Mouse (Mus musculus) liver, embryonic 16.5 days (tissue): Measurements from ENCODE around the gene Golgb1. TPM values are rescaled to one million over a fixed set of nuclear protein-coding genes. Genes with fewer than 3 reads are reported as not detected.

Source experiments
- ATAC-seq: fragments of 200-750 bp; cut with Nextera tagmentation; 2 replicates; pipeline ENCODE4 v1.8.0; 2017; ENCODE audit warnings: low read depth, mild to moderate bottlenecking, moderate number of reproducible peaks, moderate library complexity
- H3K27ac ChIP-seq: fragments of 300-500 bp; sonication (generic); 2 replicates; pipeline ENCODE4 v1.5.1; 2014; ENCODE audit warnings: mild to moderate bottlenecking, low read length
- H3K27me3 ChIP-seq: fragments of 300-500 bp; sonication (generic); 2 replicates; pipeline ENCODE4 v1.6.1; 2014; ENCODE audit warnings: low read depth, low read length, mixed read lengths; ENCODE audit not compliant: control insufficient read depth, insufficient read depth
- H3K36me3 ChIP-seq: fragments of 300-500 bp; sonication (generic); 2 replicates; pipeline ENCODE4 v1.6.1; 2014; ENCODE audit warnings: mild to moderate bottlenecking; ENCODE audit not compliant: control insufficient read depth, insufficient read depth
- H3K4me1 ChIP-seq: fragments of 300-500 bp; sonication (generic); 2 replicates; pipeline ENCODE4 v1.6.1; 2014; ENCODE audit warnings: low read depth, low read length, mixed read lengths; ENCODE audit not compliant: control insufficient read depth
- H3K4me2 ChIP-seq: fragments of 300-500 bp; sonication (generic); 2 replicates; pipeline ENCODE4 v1.6.1; 2014; ENCODE audit warnings: low read depth, low read length, mixed read lengths
- H3K4me3 ChIP-seq: fragments of 300-500 bp; sonication (generic); 2 replicates; pipeline ENCODE4 v1.5.1; 2014; ENCODE audit warnings: low read depth, mild to moderate bottlenecking, low read length
- H3K9ac ChIP-seq: fragments of 300-500 bp; sonication (generic); 2 replicates; pipeline ENCODE4 v1.6.1; 2014; ENCODE audit warnings: low read depth, low read length
- H3K9me3 ChIP-seq: fragments of 300-500 bp; sonication (generic); replicated peaks from 2 replicates; pipeline ENCODE4 v1.6.1; 2016; ENCODE audit warnings: low read length; ENCODE audit not compliant: control insufficient read depth
- WGBS: fragments of 180-500 bp; shearing (Covaris S2); extraction: QIAGEN DNeasy Blood & Tissue Kit; methylation state at CpG from one replicate; pipeline ENCODE4 v1.1.7; 2014; ENCODE audit not compliant: insufficient replicate concordance; 5-methylcytosine and 5-hydroxymethylcytosine counted together
- polyA plus RNA-seq: library from polyadenylated mRNA; unstranded; fragments of >200 nt; fragmentation: Nextera tagmentation; extraction: Ambion mirVana; gene quantifications from 2 replicates; pipeline ENCODE4 v1.2.1, GENCODE M21; 2015

Golgb1 gene
- polyA plus RNA-seq, 1 experiment from 2014 or later: 24.8 TPM

GRCm38 (mm10) chr16:36924312-36924711, 49.4 kb downstream of the Golgb1 start:
- Histone ChIP-seq H3K36me3 (peaks cover 8% of the 10 kb centered on the region; the same call in 1 of the 2 replicates), H3K27ac (no peak overlapping the region), H3K9ac (no peak overlapping the region), H3K4me1 (no peaks in the 10 kb centered on the region), H3K27me3 (no peaks in the 10 kb centered on the region), H3K9me3 (no peaks in the 10 kb centered on the region), H3K4me2 (no peak overlapping the region), H3K4me3 (no peak overlapping the region)
- WGBS: 76% methylated on average over 8 of the region's 8 CpGs
- no peak for ATAC-seq

- WGBS: 80% methylated on average over 6 of the region's 6 CpGs
- no peaks in the 10 kb centered on the region for H3K27me3 ChIP-seq
- no peak overlapping the region for H3K4me2 ChIP-seq
- no peaks in the 10 kb centered on the region for H3K9me3 ChIP-seq
- no peaks in the 10 kb centered on the region for H3K4me1 ChIP-seq
- H3K4me3 ChIP-seq: no peak overlapping the region
- H3K36me3 ChIP-seq: peaks cover 10% of the 10 kb centered on the region; the same call in 1 of the 2 replicates
- H3K27ac ChIP-seq: no peak overlapping the region
- no peak for ATAC-seq
- no peak overlapping the region for H3K9ac ChIP-seq
These were observed 50.4 kb downstream of the Golgb1 start for GRCm38 (mm10) chr16:36925351-36925750.

- ATAC-seq: no peak
- Histone ChIP-seq H3K4me1 (no peaks in the 10 kb centered on the region), H3K4me2 (no peak overlapping the region), H3K9ac (no peak overlapping the region), H3K27ac (no peak overlapping the region), H3K27me3 (no peaks in the 10 kb centered on the region), H3K4me3 (no peak overlapping the region), H3K36me3 (peaks cover 10% of the 10 kb centered on the region; the same call in 1 of the 2 replicates), H3K9me3 (no peaks in the 10 kb centered on the region)
- 68% methylated on average over 6 of the region's 6 CpGs for WGBS
These were observed 50.9 kb downstream of the Golgb1 start for GRCm38 (mm10) chr16:36925797-36926196.

DNA sequence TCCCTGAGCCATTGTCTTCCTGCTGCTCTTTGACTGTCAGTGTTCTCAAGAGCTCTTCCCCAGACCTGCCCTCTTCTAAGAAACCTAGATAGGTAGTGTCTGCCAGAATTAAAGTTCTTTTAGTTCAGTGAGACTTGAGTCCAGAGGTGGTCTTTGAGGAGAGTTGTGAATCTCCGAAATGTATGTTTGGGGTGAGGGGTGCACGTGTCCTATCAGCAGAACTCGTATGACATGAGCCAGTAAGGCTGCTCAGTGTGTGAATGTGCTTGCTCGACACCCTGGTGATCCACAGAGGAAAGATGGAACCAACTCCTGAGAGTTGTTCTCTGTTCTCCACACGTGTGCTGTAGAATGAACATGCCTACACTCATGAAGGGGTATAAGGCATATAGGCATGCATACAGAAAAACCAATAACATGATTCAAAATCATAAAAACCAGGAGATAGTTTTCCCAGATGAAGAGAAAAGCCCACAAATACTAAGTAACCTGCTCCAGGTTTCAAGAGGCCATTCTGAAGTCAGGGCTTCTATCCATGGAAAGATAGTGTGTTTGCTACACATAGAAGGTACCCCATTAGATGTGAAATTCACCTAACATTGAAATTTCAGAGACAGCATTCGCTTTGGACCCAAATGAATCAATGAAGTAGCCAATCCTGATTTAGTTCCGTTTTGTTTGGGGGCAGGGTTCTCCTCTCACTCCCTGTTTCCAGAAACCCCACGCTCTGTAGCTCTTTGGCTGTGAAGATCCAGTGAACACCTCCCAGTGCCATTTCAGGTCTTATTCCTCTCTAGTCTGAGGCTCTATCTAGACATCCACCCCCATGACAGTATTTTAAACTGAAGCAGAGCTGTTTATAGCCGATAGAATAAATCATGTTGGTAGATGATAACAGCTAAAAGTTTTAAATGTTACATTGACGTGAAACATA, 51.8 kb downstream of the Golgb1 start:
- Histone ChIP-seq H3K4me1 (no peaks in the 10 kb centered on the region), H3K9me3 (no peaks in the 10 kb centered on the region), H3K4me2 (no peak overlapping the region), H3K27ac (no peak overlapping the region), H3K4me3 (no peak overlapping the region), H3K36me3 (peaks cover 10% of the 10 kb centered on the region; the same call in 1 of the 2 replicates), H3K27me3 (no peaks in the 10 kb centered on the region), H3K9ac (no peak overlapping the region)
- WGBS: 78% methylated on average over 10 of the region's 10 CpGs
- no peak for ATAC-seq

- 59% methylated on average over 10 of the region's 10 CpGs for WGBS
- peaks cover 13% of the 10 kb centered on the region; the same call in 1 of the 2 replicates for H3K36me3 ChIP-seq
- H3K4me3 ChIP-seq: no peak overlapping the region
- H3K27ac ChIP-seq: no peak overlapping the region
- H3K4me2 ChIP-seq: no peak overlapping the region
- H3K9me3 ChIP-seq: no peaks in the 10 kb centered on the region
- no peak for ATAC-seq
- H3K4me1 ChIP-seq: no peaks in the 10 kb centered on the region
- H3K9ac ChIP-seq: no peak overlapping the region
- no peaks in the 10 kb centered on the region for H3K27me3 ChIP-seq
These were observed 52.7 kb downstream of the Golgb1 start for GRCm38 (mm10) chr16:36927495-36928105.

GRCm38 (mm10) chr16:36928106-36928500, 53.2 kb downstream of the Golgb1 start:
- no peak overlapping the region for H3K27ac ChIP-seq
- no peaks in the 10 kb centered on the region for H3K9me3 ChIP-seq
- 84% methylated on average over 8 of the region's 8 CpGs for WGBS
- H3K4me3 ChIP-seq: no peak overlapping the region
- H3K36me3 ChIP-seq: peaks cover 13% of the 10 kb centered on the region; the same call in 1 of the 2 replicates
- H3K4me1 ChIP-seq: no peaks in the 10 kb centered on the region
- ATAC-seq: no peak
- no peaks in the 10 kb centered on the region for H3K27me3 ChIP-seq
- no peak overlapping the region for H3K4me2 ChIP-seq
- H3K9ac ChIP-seq: no peak overlapping the region

DNA sequence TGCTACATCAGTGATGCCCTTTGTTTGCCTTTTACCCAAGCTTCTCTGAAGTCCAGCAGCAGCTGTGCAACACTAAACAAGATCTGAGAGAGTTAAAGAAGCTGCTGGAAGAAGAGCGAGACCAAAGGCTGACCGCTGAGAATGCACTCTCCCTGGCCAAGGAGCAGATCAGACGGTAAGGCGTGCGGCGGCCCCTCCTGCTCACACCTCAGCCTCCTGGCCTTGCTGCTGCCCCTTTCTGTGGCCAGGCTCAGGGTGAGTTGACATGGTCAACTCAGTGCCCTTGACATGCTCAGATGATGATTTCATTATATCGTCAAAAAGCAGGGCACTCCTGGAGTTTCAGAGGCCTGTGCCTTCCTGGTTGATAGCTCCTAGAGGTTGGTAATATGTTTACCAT, 54.3 kb downstream of the Golgb1 start:
- no peak overlapping the region for H3K27ac ChIP-seq
- H3K36me3 ChIP-seq: peaks cover 13% of the 10 kb centered on the region; the same call in 1 of the 2 replicates
- ATAC-seq: no peak
- H3K9ac ChIP-seq: no peak overlapping the region
- H3K4me2 ChIP-seq: no peak overlapping the region
- H3K27me3 ChIP-seq: no peaks in the 10 kb centered on the region
- H3K4me3 ChIP-seq: no peak overlapping the region
- WGBS: 94% methylated on average over 7 of the region's 7 CpGs
- peaks cover 4% of the 10 kb centered on the region for H3K4me1 ChIP-seq
- no peaks in the 10 kb centered on the region for H3K9me3 ChIP-seq

GRCm38 (mm10) chr16:36930231-36931136, 55.5 kb downstream of the Golgb1 start:
- Histone ChIP-seq H3K9me3 (no peaks in the 10 kb centered on the region), H3K4me1 (peaks cover 5% of the 10 kb centered on the region), H3K9ac (no peak overlapping the region), H3K27me3 (no peaks in the 10 kb centered on the region), H3K4me3 (no peak overlapping the region), H3K27ac (no peak overlapping the region), H3K36me3 (peaks cover 13% of the 10 kb centered on the region; the same call in 1 of the 2 replicates), H3K4me2 (no peak overlapping the region)
- 65% methylated on average over 11 of the region's 11 CpGs for whole genome bisulfite sequencing
- no peak for ATAC-seq
